Mouse (Mus musculus): ENCODE measurements around the gene Syt11. TPM values are rescaled to one million over a fixed set of nuclear protein-coding genes. Genes with fewer than 3 reads are reported as not detected.

Gene Syt11
- 5.2 and 8.2 TPM in 2 replicates for polyA plus RNA-seq (2012; rRNA removed; ENCODE audit: low replicate concordance)

DNA sequence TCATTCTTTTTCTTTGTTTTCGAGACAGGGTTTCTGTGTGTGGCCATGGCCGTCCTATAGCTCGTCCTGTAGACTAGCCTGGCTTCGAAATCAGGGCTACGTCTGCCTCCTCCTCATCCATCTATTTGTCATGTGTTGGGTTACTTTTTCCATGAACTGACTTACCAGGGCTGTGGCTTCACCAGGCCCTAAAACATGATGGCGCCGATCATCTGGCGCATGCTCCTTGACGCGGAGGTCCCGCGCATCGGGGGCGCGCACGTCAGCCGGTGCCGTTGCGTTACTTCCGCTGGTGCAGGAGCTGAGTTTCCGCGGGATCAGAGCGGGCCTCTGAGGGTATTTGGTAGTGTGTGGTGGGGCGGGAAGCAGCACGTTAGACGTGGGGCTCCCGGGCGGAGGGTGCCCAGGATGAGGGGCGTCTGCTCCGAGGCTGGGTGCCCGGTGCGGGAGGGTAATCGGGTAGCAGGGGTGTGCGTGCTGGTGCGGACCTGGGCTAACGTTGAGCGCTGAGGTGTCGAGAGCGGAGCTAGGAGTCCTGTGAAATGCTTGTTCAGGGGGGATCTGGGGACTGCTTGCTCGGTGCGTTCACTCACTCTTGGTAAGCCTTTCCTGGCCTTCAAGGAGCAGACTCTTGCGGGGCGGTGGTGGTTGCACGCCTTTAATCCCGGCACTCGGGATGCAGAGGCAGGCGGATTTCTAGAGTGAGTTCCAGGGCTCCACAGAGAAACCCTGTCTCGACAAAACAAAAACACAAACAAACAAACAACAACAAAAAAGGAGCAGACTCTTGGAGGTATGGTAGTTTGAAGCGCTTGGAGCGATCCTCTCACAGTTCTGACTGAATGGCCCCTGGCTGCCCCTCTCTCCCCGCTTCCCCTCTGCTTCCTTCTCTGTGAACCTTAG, at the start of gene Syt11:
Gene Syt11 (minus strand): TSS at position 226 of the 903 bp plus-strand sequence.

GRCm38 (mm10) chr3:88716399-88717197, 58.4 kb downstream of the Syt11 start, which contains the start of gene Rit1:
Gene Rit1 (plus strand): TSS chr3:88716838.

Other genes starting within 250 kb of the Syt11 start
- gene Mex3a, start 242.8 kb downstream of the Syt11 start, polyA plus RNA-seq (2012; rRNA removed; ENCODE audit: low replicate concordance), result 2.5 and 3.5 TPM in 2 replicates
- 37.9 TPM in 2 replicates for gene Rab25, start 226.9 kb downstream of the Syt11 start, polyA plus RNA-seq (2012; rRNA removed; ENCODE audit: low replicate concordance)
- 121 and 137 TPM in 2 replicates for gene Lamtor2, start 222.1 kb downstream of the Syt11 start, polyA plus RNA-seq (2012; rRNA removed; ENCODE audit: low replicate concordance)
- gene Ubqln4, start 221.4 kb downstream of the Syt11 start, polyA plus RNA-seq (2012; rRNA removed; ENCODE audit: low replicate concordance), result 65.3 and 82.9 TPM in 2 replicates
- 135 and 181 TPM in 2 replicates for gene Ssr2, start 199.3 kb downstream of the Syt11 start, polyA plus RNA-seq (2012; rRNA removed; ENCODE audit: low replicate concordance)
- gene Arhgef2, start 169.2 kb downstream of the Syt11 start, polyA plus RNA-seq (2012; rRNA removed; ENCODE audit: low replicate concordance), result 79.4 and 105 TPM in 2 replicates
- not detected in 2 replicates for gene Rxfp4, start 122.0 kb downstream of the Syt11 start, polyA plus RNA-seq (2012; rRNA removed; ENCODE audit: low replicate concordance)
- gene Khdc4, start 89.4 kb downstream of the Syt11 start, polyA plus RNA-seq (2012; rRNA removed; ENCODE audit: low replicate concordance), result 62.8 and 78.3 TPM in 2 replicates
- 38.7 and 55.6 TPM in 2 replicates for gene Rit1, start 58.3 kb downstream of the Syt11 start, polyA plus RNA-seq (2012; rRNA removed; ENCODE audit: low replicate concordance)
- gene Gon4l, start 60.1 kb upstream of the Syt11 start, polyA plus RNA-seq (2012; rRNA removed; ENCODE audit: low replicate concordance), result 13.6 and 15.5 TPM in 2 replicates
- 27.4 and 32.6 TPM in 2 replicates for gene Msto1, start 138.8 kb upstream of the Syt11 start, polyA plus RNA-seq (2012; rRNA removed; ENCODE audit: low replicate concordance)
- gene Ash1l, start 175.5 kb upstream of the Syt11 start, polyA plus RNA-seq (2012; rRNA removed; ENCODE audit: low replicate concordance), result 6.8 and 11.5 TPM in 2 replicates
- gene Dap3, start 176.0 kb upstream of the Syt11 start, polyA plus RNA-seq (2012; rRNA removed; ENCODE audit: low replicate concordance), result 34.1 and 46.4 TPM in 2 replicates